Mouse (Mus musculus) embryonic facial prominence, embryonic 15.5 days (tissue): ENCODE results near the gene Apoc3. TPM values are rescaled to one million over a fixed set of nuclear protein-coding genes. Genes with fewer than 3 reads are reported as not detected.

Source experiments
- ATAC-seq: fragments of 200-750 bp; cut with Nextera tagmentation; 2 replicates; pipeline ENCODE4 v1.8.0; 2017; ENCODE audit warnings: low read depth, moderate TSS enrichment; ENCODE audit not compliant: insufficient number of reproducible peaks, low FRiP score, low TSS enrichment
- H3K27ac ChIP-seq: fragments of 300-500 bp; sonication (generic); replicated peaks from 2 replicates; pipeline ENCODE4 v1.5.1; 2015; ENCODE audit warnings: mild to moderate bottlenecking, inconsistent platforms
- H3K27me3 ChIP-seq: fragments of 300-500 bp; sonication (generic); 2 replicates; pipeline ENCODE4 v1.6.1; 2015; ENCODE audit warnings: inconsistent platforms
- H3K36me3 ChIP-seq: fragments of 300-500 bp; sonication (generic); 2 replicates; pipeline ENCODE4 v1.6.1; 2015; ENCODE audit warnings: mild to moderate bottlenecking, inconsistent platforms
- H3K4me1 ChIP-seq: fragments of 300-500 bp; sonication (generic); 2 replicates; pipeline ENCODE4 v1.6.1; 2015; ENCODE audit warnings: inconsistent platforms
- H3K4me2 ChIP-seq: fragments of 300-500 bp; sonication (generic); replicated peaks from 2 replicates; pipeline ENCODE4 v1.6.1; 2015; ENCODE audit warnings: mild to moderate bottlenecking, inconsistent platforms
- H3K4me3 ChIP-seq: fragments of 300-500 bp; sonication (generic); replicated peaks from 2 replicates; pipeline ENCODE4 v1.5.1; 2015; ENCODE audit warnings: mild to moderate bottlenecking, inconsistent platforms
- H3K9ac ChIP-seq: fragments of 300-500 bp; sonication (generic); 2 replicates; pipeline ENCODE4 v1.6.1; 2015; ENCODE audit warnings: inconsistent platforms
- H3K9me3 ChIP-seq: fragments of 300-500 bp; sonication (generic); replicated peaks from 2 replicates; pipeline ENCODE4 v1.6.1; 2016; ENCODE audit warnings: inconsistent platforms
- WGBS: fragments of 180-500 bp; shearing (Covaris S2); methylation state at CpG from one replicate; pipeline ENCODE4 v1.1.7; 2015; 5-methylcytosine and 5-hydroxymethylcytosine counted together
- polyA plus RNA-seq: library from polyadenylated mRNA; unstranded; fragments of >200 nt; fragmentation: Nextera tagmentation; extraction: Ambion mirVana; gene quantifications from 2 replicates; pipeline ENCODE4 v1.2.1, GENCODE M21; 2015

Gene Apoc3
- not detected in 2 replicates for polyA plus RNA-seq

DNA sequence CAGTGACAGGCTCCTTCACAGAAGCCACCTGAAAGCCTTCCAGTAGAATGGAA is at the start of gene Apoc3:
Gene Apoc3 (minus strand): TSS at position 41 of the 53 bp plus-strand sequence.
- H3K9ac ChIP-seq: no peak within 1 kb of the TSS
- H3K4me2 ChIP-seq: no peak within 1 kb of the TSS
- H3K36me3 ChIP-seq: no peaks in the 10 kb centered on the region
- H3K27ac ChIP-seq: no peak within 1 kb of the TSS
- ATAC-seq: no peak
- no peak within 1 kb of the TSS for H3K4me3 ChIP-seq
- 0 out of 2 replicates have a peak, but pooled peaks cover 3% of the 10 kb centered on the region for H3K4me1 ChIP-seq
- no peaks in the 10 kb centered on the region for H3K27me3 ChIP-seq
- H3K9me3 ChIP-seq: no peaks in the 10 kb centered on the region

DNA sequence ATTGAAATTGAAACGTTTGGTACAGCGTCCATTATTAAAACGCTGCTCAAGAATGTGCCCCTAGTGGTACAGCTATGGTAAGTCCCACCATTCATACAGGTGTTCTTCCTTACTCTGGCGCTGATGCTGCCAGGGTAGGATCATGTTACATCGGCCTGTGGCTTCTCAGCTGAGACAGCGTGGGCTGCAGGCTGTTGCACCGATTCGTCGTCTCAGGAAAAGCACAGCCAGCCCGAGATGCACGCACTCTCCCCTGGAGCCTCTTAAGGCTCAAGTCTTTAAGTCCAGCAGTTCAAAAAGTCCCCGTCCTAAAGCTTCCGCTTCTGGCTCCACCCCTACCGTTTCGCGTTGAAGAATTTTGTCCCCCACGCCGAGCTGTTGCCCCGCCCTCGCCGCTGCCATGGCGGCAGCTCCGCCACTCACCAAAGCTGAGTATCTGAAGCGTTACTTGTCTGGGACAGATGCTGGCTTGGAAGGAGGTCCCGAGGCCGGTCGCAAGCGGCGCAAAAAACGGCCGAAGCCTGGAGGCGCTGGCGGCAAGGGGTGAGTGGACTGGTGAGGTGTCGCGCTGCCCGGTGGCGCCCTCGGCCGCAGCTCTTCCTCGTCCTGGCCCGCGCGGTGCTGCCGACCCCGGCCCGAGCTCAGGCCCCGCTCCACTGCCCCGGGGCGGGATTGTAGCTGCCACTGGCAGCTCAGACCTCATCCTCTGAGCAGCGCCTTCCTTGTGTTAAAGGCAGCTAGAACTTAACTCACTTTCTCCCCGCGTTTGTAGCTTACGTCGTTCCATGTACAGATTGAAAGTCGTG is 47.4 kb upstream of the Apoc3 start, which contains the start of gene Bud13:
Gene Bud13 (plus strand): TSS at position 378 of the 806 bp plus-strand sequence.
- WGBS: under 1% methylated on average over 55 of the region's 55 CpGs
- Histone ChIP-seq H3K36me3 (peaks cover 50% of the 10 kb centered on the region), H3K27ac (peak within 1 kb of the TSS; percentile 85), H3K27me3 (no peaks in the 10 kb centered on the region), H3K4me3 (peak within 1 kb of the TSS; percentile 75), H3K9me3 (no peaks in the 10 kb centered on the region), H3K4me2 (peak within 1 kb of the TSS; percentile 53), H3K4me1 (peaks cover 18% of the 10 kb centered on the region), H3K9ac (peak within 1 kb of the TSS; percentile 77)
- ATAC-seq: peak; percentile 89

DNA sequence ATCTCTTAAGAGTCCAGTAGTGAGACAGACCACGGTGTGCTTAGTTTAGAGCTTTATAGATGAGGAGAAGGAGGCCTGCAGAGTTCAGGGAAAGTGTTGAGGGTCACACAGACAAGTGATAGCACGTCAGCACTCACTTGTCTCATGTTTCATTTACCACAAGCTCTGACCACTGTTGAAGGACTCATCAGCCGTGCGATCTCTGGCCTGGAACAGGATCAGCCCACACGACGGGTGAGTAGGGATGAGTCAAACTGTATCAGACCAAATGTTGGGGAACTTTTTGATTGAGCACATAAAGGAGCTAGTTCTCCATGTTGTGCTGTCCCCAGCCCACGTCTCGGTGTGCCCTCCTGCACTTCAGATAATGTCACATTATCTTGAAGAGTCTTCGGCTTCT is 39.1 kb upstream of the Apoc3 start:
- 83% methylated on average over 9 of the region's 9 CpGs for WGBS
- no peaks in the 10 kb centered on the region for H3K9me3 ChIP-seq
- H3K36me3 ChIP-seq: peaks cover 47% of the 10 kb centered on the region
- H3K4me2 ChIP-seq: peak overlapping the region; percentile 80; the same call in 1 of the 2 replicates
- peaks cover 16% of the 10 kb centered on the region for H3K27me3 ChIP-seq
- no peak for ATAC-seq
- H3K4me3 ChIP-seq: peak overlapping the region; percentile 89; the same call in 1 of the 2 replicates
- H3K4me1 ChIP-seq: peaks cover 14% of the 10 kb centered on the region
- no peak overlapping the region for H3K27ac ChIP-seq
- no peak overlapping the region for H3K9ac ChIP-seq

DNA sequence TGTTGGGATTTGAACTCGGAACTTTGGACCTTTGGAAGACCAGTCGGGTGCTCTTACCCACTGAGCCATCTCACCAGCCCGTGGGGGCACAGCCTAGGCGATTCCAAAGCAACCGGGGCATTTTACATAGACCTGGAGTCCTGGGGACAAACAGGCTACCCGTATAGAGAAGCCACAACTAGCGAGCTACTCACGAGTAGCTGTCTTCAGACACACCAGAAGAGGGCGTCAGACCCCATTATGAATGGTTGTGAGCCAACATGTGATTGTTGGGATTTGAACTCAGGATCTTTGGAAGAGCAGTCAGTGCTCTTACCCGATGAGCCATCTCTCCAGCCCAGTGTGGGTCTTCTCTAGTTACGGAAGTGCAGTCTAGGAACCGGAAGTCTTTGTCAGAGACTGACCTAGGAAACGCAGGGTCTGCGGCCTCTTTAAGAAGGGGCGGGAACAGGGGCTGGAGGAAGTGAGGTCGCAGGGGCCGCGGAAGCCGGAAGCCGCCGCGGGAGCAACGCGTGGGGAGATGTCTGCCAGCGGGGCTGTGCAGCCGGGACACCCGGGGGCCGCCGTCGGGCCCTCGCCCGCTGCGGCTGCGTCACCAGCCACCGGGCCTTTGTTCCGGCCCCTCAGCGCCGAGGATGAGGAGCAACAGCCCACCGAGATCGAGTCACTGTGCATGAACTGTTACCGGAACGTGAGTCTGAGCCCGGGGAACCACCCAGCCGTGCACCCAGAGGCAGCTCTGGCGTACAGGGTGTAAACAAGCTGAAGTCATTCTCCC is 37.4 kb upstream of the Apoc3 start, which contains the start of gene Zpr1:
Gene Zpr1 (plus strand): TSS at position 388 of the 778 bp plus-strand sequence.
- ATAC-seq: peak; percentile 91
- Histone ChIP-seq H3K9me3 (no peaks in the 10 kb centered on the region), H3K4me3 (peak within 1 kb of the TSS; percentile 89), H3K27me3 (peaks cover 16% of the 10 kb centered on the region), H3K27ac (peak within 1 kb of the TSS; percentile 78), H3K36me3 (peaks cover 36% of the 10 kb centered on the region), H3K4me1 (peaks cover 14% of the 10 kb centered on the region), H3K4me2 (peak within 1 kb of the TSS; percentile 80), H3K9ac (peak within 1 kb of the TSS; percentile 65)
- 5% methylated on average over 45 of the region's 45 CpGs for WGBS

DNA sequence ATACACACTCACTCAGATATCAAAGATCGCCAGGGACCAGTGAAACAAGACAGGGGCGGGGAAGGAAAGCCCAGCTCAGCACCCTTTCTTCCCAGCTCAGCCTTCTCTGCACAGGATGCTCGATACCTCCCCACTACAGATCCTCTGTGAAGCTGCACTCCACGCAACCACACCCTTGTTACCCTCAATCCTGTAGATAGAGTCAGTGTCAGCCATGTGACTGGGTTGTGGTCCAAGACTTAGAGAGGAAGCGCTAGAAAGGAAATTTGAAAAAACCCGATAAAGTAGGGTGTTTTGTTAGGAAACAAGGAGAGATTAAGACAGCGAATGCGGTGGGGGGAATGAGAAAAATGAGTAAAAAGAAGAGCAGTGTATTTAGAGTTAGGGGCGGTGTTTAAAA is 36.6 kb upstream of the Apoc3 start:
- Histone ChIP-seq H3K4me3 (peak overlapping the region; percentile 89; the same call in 1 of the 2 replicates), H3K36me3 (peaks cover 28% of the 10 kb centered on the region), H3K9me3 (no peaks in the 10 kb centered on the region), H3K4me2 (no peak overlapping the region; the same call in 1 of the 2 replicates), H3K4me1 (peaks cover 14% of the 10 kb centered on the region), H3K9ac (no peak overlapping the region), H3K27me3 (peaks cover 16% of the 10 kb centered on the region), H3K27ac (no peak overlapping the region)
- no peak for ATAC-seq
- 84% methylated on average over 9 of the region's 9 CpGs for WGBS

DNA sequence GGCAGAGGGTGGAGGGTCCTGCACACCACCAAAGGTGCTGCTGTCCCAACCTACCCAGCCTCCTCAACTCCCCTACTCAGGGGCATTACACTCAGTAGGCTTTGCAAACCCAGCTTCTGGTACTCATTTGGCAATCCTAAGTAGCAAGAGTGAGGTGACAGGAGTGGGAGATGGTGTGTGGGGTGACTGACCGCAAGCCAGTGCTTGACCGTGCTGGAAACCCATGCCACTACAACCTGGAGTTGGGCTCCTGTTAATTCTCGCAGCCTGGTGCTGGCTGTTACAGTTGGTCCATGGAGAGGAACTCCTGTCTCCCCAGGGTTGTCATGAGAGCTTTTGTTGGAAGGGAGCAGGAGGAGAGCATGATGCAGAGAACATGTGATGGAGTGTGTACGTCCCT is 35.3 kb upstream of the Apoc3 start:
- H3K9me3 ChIP-seq: no peaks in the 10 kb centered on the region
- peaks cover 15% of the 10 kb centered on the region for H3K36me3 ChIP-seq
- no peak for ATAC-seq
- peaks cover 14% of the 10 kb centered on the region for H3K4me1 ChIP-seq
- H3K27me3 ChIP-seq: peaks cover 16% of the 10 kb centered on the region
- no peak overlapping the region for H3K27ac ChIP-seq
- H3K9ac ChIP-seq: no peak overlapping the region
- no peak overlapping the region for H3K4me2 ChIP-seq
- H3K4me3 ChIP-seq: no peak overlapping the region
- WGBS: 91% methylated on average over 4 of the region's 4 CpGs

DNA sequence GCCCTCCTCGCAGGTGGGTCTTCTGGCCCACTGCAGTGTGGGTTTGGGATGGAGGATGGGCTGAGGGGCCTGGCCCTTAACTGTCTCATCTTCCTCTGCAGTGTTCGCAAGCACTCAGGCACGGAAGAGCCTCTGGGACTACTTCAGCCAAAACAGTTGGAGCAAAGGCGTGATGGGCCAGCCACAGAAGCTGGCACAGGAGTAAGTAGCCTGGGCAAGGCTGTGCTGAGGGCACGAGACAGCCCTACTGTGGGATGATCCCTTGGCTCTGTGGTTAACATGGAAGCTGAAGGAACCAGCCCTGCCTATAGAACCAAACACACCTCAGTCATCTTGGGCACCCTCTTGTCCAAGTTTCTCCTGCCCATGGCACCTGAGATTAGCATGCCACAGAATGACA is 33.7 kb upstream of the Apoc3 start:
- H3K36me3 ChIP-seq: no peaks in the 10 kb centered on the region
- no peak overlapping the region for H3K4me3 ChIP-seq
- H3K27me3 ChIP-seq: peaks cover 16% of the 10 kb centered on the region
- no peak overlapping the region for H3K9ac ChIP-seq
- H3K4me1 ChIP-seq: peaks cover 11% of the 10 kb centered on the region
- WGBS: 88% methylated on average over 5 of the region's 5 CpGs
- H3K4me2 ChIP-seq: no peak overlapping the region
- no peak overlapping the region for H3K27ac ChIP-seq
- H3K9me3 ChIP-seq: no peaks in the 10 kb centered on the region
- no peak for ATAC-seq

DNA sequence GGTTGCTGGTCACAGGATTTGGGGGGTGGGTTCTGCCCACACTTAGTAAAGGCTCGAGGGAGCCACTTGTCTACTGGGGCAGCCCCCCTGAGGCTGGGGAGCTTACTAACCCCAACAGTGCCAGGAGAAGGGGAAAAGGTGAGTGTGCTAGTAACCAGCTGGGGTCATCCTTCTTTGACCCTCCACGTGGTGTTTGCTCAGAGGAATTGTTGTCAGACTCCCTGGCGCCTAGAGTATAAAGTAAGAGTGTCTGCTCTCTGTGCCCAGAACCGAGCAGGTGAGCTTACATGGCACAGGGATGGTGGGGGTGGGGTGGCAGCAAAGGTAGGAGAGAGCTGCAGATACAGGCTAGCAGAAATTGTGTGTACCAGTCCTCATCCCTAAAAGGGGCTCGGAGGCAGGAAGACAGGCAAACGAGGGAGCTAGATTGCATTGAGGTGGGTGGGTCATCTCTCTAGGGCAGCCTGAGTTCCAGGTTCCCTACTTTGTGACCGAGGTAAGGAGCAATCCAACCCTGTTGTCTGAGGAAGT is 33.0 kb upstream of the Apoc3 start, which contains the start of gene Apoa5:
Gene Apoa5 (plus strand): TSS at position 291 of the 531 bp plus-strand sequence.
- WGBS: 43% methylated on average over 7 of the region's 7 CpGs
- Histone ChIP-seq H3K9ac (no peak within 1 kb of the TSS), H3K9me3 (no peaks in the 10 kb centered on the region), H3K4me3 (no peak within 1 kb of the TSS), H3K4me2 (no peak within 1 kb of the TSS), H3K27ac (no peak within 1 kb of the TSS), H3K4me1 (peaks cover 4% of the 10 kb centered on the region; the same call in 1 of the 2 replicates), H3K36me3 (no peaks in the 10 kb centered on the region), H3K27me3 (peaks cover 16% of the 10 kb centered on the region)
- no peak for ATAC-seq

DNA sequence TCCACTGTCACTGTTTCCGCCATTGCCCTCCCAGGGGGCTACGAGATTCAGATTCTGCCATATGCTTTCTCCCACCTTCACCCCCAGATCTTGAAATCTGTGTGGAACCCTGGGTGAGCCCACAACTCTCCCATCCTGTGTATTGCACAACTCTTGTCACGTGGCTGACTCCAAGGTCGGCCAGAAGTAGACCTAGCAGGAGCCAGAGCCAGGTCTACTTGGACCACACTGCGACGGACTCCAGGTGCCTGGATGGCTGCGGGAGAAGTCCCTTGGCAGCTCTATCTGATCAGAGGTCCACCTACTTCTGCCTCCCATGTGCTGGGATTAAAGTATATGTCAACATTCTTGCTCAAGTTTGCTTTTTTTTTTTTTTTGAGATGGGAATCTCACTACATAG is 25.7 kb upstream of the Apoc3 start:
- 82% methylated on average over 7 of the region's 7 CpGs for WGBS
- no peak for ATAC-seq

DNA sequence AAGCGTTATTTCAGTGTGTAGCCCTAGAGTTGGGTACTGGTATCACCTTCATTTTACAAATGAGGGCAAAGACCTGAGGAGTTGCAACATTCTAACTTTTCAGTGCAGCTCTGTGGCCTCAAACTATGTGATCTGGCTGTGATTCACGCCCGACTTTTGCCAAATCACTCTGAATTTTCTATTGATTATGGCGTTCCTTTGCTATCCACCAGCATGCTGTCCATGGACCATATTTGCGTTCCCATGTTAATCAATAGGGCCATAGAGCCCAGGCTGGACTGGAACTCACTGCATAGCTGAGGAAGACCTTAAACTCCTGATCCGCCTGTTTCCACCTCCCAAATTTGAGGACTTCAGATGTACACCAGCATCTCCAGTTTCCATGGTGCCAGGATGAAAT is 23.7 kb upstream of the Apoc3 start:
- Histone ChIP-seq H3K27me3 (no peaks in the 10 kb centered on the region), H3K27ac (no peak overlapping the region), H3K9me3 (no peaks in the 10 kb centered on the region), H3K4me2 (no peak overlapping the region), H3K4me3 (no peak overlapping the region), H3K9ac (no peak overlapping the region), H3K4me1 (no peaks in the 10 kb centered on the region), H3K36me3 (no peaks in the 10 kb centered on the region)
- no peak for ATAC-seq
- 89% methylated on average over 6 of the region's 6 CpGs for WGBS

More for the DNA sequence above, 25.7 kb upstream of the Apoc3 start:
- no peaks in the 10 kb centered on the region for H3K27me3 ChIP-seq
- H3K36me3 ChIP-seq: no peaks in the 10 kb centered on the region
- no peaks in the 10 kb centered on the region for H3K4me1 ChIP-seq
- H3K9ac ChIP-seq: no peak overlapping the region
- no peak overlapping the region for H3K4me2 ChIP-seq
- no peak overlapping the region for H3K4me3 ChIP-seq
- H3K27ac ChIP-seq: no peak overlapping the region
- no peaks in the 10 kb centered on the region for H3K9me3 ChIP-seq

DNA sequence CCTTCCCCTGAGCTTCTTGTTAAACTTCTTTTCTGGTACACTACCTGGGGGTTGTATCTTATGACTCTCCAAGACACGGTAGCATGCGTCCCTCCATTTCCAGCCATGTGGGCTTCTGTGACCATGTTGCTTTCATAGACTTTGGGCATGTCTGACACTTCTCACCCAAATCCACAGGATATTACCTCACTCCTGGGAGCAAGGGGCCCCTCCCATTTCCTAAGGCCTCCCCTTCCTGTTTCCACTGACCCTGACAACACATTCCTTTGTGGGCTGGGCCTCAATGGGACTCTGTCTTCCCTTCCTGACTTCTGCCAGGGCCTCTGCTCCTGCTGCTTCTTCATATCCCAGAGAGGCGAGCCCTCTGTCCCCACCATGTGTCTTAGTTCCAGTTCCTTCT is 22.1 kb upstream of the Apoc3 start:
- Histone ChIP-seq H3K9ac (no peak overlapping the region), H3K4me3 (no peak overlapping the region), H3K4me1 (no peaks in the 10 kb centered on the region), H3K36me3 (no peaks in the 10 kb centered on the region), H3K9me3 (no peaks in the 10 kb centered on the region), H3K4me2 (no peak overlapping the region), H3K27ac (no peak overlapping the region), H3K27me3 (no peaks in the 10 kb centered on the region)
- ATAC-seq: no peak
- WGBS: 83% methylated on average over 3 of the region's 3 CpGs
